In the genomic region with DNA sequence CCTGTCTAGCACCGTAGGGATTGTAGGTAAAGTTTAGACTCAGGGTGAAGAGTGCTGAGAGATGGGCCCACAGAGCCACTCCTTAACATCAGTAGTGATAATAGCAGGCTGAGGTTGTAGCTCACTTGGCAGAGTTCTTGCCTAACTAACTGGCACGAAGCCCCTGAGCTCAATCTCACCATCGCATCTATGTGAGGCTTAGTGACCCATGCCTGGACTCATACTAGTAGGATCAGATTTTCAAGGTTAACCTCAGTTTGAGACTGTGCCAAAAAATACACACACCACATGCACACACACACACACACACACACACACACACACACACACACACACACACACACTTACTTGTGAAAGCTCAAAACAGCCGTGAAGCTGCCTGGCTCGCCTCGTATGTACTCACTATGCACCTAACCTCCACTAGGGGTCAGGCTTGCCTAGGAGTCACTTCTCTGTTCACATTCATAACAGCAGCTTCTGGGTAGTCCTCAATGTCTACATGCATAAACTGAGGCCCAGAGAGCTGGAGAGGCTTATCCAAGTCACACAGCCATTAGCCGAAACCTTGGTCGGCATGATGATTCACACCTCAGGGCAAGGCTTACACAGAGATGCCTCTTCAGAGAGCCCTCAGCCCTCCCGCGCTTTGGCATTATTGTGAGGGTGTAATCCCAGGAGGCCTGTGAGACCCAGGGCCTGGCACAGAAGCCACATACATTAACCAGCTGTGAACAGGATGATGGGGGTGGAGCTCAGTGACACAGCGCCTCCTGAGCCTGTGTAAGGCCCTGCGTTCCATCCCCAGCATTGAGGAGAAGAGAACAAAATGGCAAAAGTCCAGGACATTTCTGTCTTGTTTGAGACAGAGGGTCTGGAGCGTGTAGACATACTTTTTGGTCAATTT, we compare ENCODE assay signal across 8 mouse cellular contexts. TPM values are rescaled to one million over a fixed set of nuclear protein-coding genes. Genes with fewer than 3 reads are reported as not detected.
A peak's percentile ranks its signal among the peaks of the same experiment; 100 is the strongest.
DNase-seq lines count a peak whose midpoint lies in the region; ATAC-seq and TF ChIP-seq lines count a peak whose summit lies in the region.

No protein-coding gene starts in this region.

- no peak overlapping the region for H3K27ac ChIP-seq in hindbrain, embryonic 12.5 days
- no peak overlapping the region for H3K27ac ChIP-seq in stomach, postnatal 0 days (replicated peaks)

- TF ChIP-seq CTCF in stomach, postnatal 0 days (IDR thresholded peaks at IDR 0.05; ENCODE audit: low read depth): peak; percentile 93

- no peak overlapping the region for H3K9ac ChIP-seq in hindbrain, embryonic 12.5 days
- no peak overlapping the region for H3K9ac ChIP-seq in stomach, postnatal 0 days (ENCODE audit: low read length)

- H3K4me2 ChIP-seq in hindbrain, embryonic 12.5 days (replicated peaks): no peak overlapping the region
- H3K4me2 ChIP-seq in stomach, postnatal 0 days (replicated peaks; ENCODE audit: low read depth): no peak overlapping the region

- no peak overlapping the region for H3K4me3 ChIP-seq in hindbrain, embryonic 12.5 days
- no peak overlapping the region for H3K4me3 ChIP-seq in stomach, postnatal 0 days (ENCODE audit: low read depth, low read length)

- 0 out of 2 replicates have a peak, but pooled peaks cover 3% of the 10 kb centered on the region for H3K4me1 ChIP-seq in hindbrain, embryonic 12.5 days
- H3K4me1 ChIP-seq in stomach, postnatal 0 days (replicated peaks; ENCODE audit: control insufficient read depth, insufficient read depth): no peaks in the 10 kb centered on the region

- H3K36me3 ChIP-seq in hindbrain, embryonic 12.5 days: no peaks in the 10 kb centered on the region
- no peaks in the 10 kb centered on the region for H3K36me3 ChIP-seq in stomach, postnatal 0 days (ENCODE audit: control insufficient read depth, insufficient read depth, low read length)

- H3K9me3 ChIP-seq in hindbrain, embryonic 12.5 days (replicated peaks): no peaks in the 10 kb centered on the region
- no peaks in the 10 kb centered on the region for H3K9me3 ChIP-seq in stomach, postnatal 0 days (ENCODE audit: control insufficient read depth, low read length)

- DNase-seq in left cerebral cortex, adult 11 months (ENCODE audit: low spot score): peak; percentile 29
- DNase-seq in left cerebral cortex, adult 8-10 months (ENCODE audit: low spot score in 2 of 2): no peak
- DNase-seq in embryo, embryonic 11 days: peak; percentile 82
- DNase-seq in left cerebral cortex, postnatal 4 days: peak; percentile 42
- peak; percentile 12 to 31 for DNase-seq in monocyte, adult 2 months (ENCODE audit: low read depth in 1 of 2, low spot score in 2 of 2)
- peak; percentile 70 for DNase-seq in stomach, postnatal 0 days (ENCODE audit: low spot score)

- ATAC-seq in activated CD4-positive, CD25-positive, alpha-beta regulatory T cell, adult 4 months: peak; percentile 49
- 0 out of 2 replicates have a peak, but pooled peaks have one; percentile 16 for ATAC-seq in hindbrain, embryonic 12.5 days (ENCODE audit: low FRiP score)
- peak; percentile 74 for ATAC-seq in stomach, postnatal 0 days (ENCODE audit: low FRiP score, low TSS enrichment)

- no peaks in the 10 kb centered on the region for H3K27me3 ChIP-seq in hindbrain, embryonic 12.5 days
- H3K27me3 ChIP-seq in stomach, postnatal 0 days (ENCODE audit: control insufficient read depth, insufficient read depth, low read length): no peaks in the 10 kb centered on the region

- no peak for TF ChIP-seq EP300 in stomach, postnatal 0 days (optimal IDR thresholded peaks at IDR 0.05)

- WGBS in hindbrain, embryonic 12.5 days: 61% methylated on average over 13 of the region's 13 CpGs
- 53% methylated on average over 13 of the region's 13 CpGs for WGBS in stomach, postnatal 0 days

- intact Hi-C loops in left cerebral cortex, postnatal 4 days (cut with DNase I): no loop called here

RNA-seq across cellular contexts. Expression of a gene that starts 13.4 kb away (rescaled TPM):
- 100 to 1,000 TPM; 152 to 184 (median 173) TPM for total RNA-seq in left cerebral cortex, adult 8-10 months (2022)
- 10 to 100 TPM; 51.9 to 60.4 TPM for polyA plus RNA-seq in activated CD4-positive, CD25-positive, alpha-beta regulatory T cell, adult 4 months (2017; shearing (Covaris generic))
- 76.4 and 83.3 TPM in 2 replicates for polyA plus RNA-seq in hindbrain, embryonic 12.5 days (2016; fragmentation: Nextera tagmentation; extraction: Ambion mirVana)
- total RNA-seq in left cerebral cortex, postnatal 4 days (2021): 100 to 1,000 TPM; 110 to 115 TPM
- polyA plus RNA-seq in stomach, postnatal 0 days (2015; fragmentation: Nextera tagmentation; extraction: Ambion mirVana): 41.8 and 43.3 TPM in 2 replicates

RNA-seq across cellular contexts. Expression of a gene that starts 25.4 kb away (rescaled TPM):
- 10 to 100 TPM; 44.7 to 52.3 (median 48.7) TPM for total RNA-seq in left cerebral cortex, adult 8-10 months (2022)
- 1 to 10 TPM; 6.5 to 9.2 TPM for polyA plus RNA-seq in activated CD4-positive, CD25-positive, alpha-beta regulatory T cell, adult 4 months (2017; shearing (Covaris generic))
- 1.4 and 1.5 TPM in 2 replicates for polyA plus RNA-seq in hindbrain, embryonic 12.5 days (2016; fragmentation: Nextera tagmentation; extraction: Ambion mirVana)
- total RNA-seq in left cerebral cortex, postnatal 4 days (2021): 1 to 10 TPM; 3.2 to 4.8 TPM
- polyA plus RNA-seq in stomach, postnatal 0 days (2015; fragmentation: Nextera tagmentation; extraction: Ambion mirVana): 0.25 TPM in 2 replicates

Comparison
In these comparisons a context has a peak if more than half of its experiments do, and no peak if none do; other contexts are left out.
1. DNase-seq: peak in left cerebral cortex, adult 11 months (single experiment), embryo, embryonic 11 days (single experiment), left cerebral cortex, postnatal 4 days (single experiment), monocyte, adult 2 months (2 of 2) and stomach, postnatal 0 days (single experiment); none in left cerebral cortex, adult 8-10 months (0 of 2).
2. ATAC-seq: peak in every context shown above with its lines; median percentile 74 in stomach, postnatal 0 days; 49 in activated CD4-positive, CD25-positive, alpha-beta regulatory T cell, adult 4 months; 16 in hindbrain, embryonic 12.5 days.